11 mouse cellular contexts compared by ENCODE assay signal in genomic region chr4:35845140-35845539, GRCm38 (mm10).
DNase-seq lines count a peak whose midpoint lies in the region; ATAC-seq and TF ChIP-seq lines count a peak whose summit lies in the region.
"Had no signal": no experiment of that assay in that cellular context is flagged by ENCODE, and none has a peak within 500 bp of the region (broad histone marks: within the 10 kb centered on the region; RNA-seq: fewer than 3 reads in every experiment).

No protein-coding gene starts in this region.

- no peak overlapping the region for H3K4me3 ChIP-seq in embryonic facial prominence, embryonic 10.5 days
- peak overlapping the region; percentile 4; the same call in 1 of the 2 replicates for H3K4me3 ChIP-seq in hindbrain, embryonic 13.5 days
- no peak overlapping the region for H3K4me3 ChIP-seq in midbrain, embryonic 10.5 days
- no peak overlapping the region for H3K4me3 ChIP-seq in liver, embryonic 11.5 days (ENCODE audit: low read depth, low read length)

- peak overlapping the region; percentile 44 for H3K27ac ChIP-seq in embryonic facial prominence, embryonic 10.5 days (replicated peaks)
- H3K27ac ChIP-seq in hindbrain, embryonic 13.5 days, result peak overlapping the region; percentile 83
- H3K27ac ChIP-seq in midbrain, embryonic 10.5 days (replicated peaks), result peak overlapping the region; percentile 7; the same call in 1 of the 2 replicates
- H3K27ac ChIP-seq in liver, embryonic 11.5 days (ENCODE audit: low read depth, low read length), result no peak overlapping the region
- H3K27ac ChIP-seq: liver, embryonic 14.5 days had no signal

- TF ChIP-seq POLR2A in brain, embryonic 14.5 days (IDR thresholded peaks at IDR 0.05; ENCODE audit: borderline replicate concordance, extremely low read depth, insufficient read depth, insufficient read length, poor library complexity, severe bottlenecking), result no peak

- H3K4me1 ChIP-seq in embryonic facial prominence, embryonic 10.5 days, result peaks cover 8% of the 10 kb centered on the region
- peaks cover 13% of the 10 kb centered on the region; the same call in 1 of the 2 replicates for H3K4me1 ChIP-seq in hindbrain, embryonic 13.5 days (replicated peaks)
- H3K4me1 ChIP-seq in midbrain, embryonic 10.5 days, result peaks cover 11% of the 10 kb centered on the region
- no peaks in the 10 kb centered on the region for H3K4me1 ChIP-seq in liver, embryonic 11.5 days (replicated peaks; ENCODE audit: control insufficient read depth, insufficient read depth, low read length)

- 39% methylated on average over 7 of the region's 7 CpGs for WGBS in embryonic facial prominence, embryonic 10.5 days
- WGBS in hindbrain, embryonic 13.5 days, result 28% methylated on average over 7 of the region's 7 CpGs
- WGBS in midbrain, embryonic 10.5 days, result 66% methylated on average over 7 of the region's 7 CpGs
- WGBS in liver, embryonic 11.5 days, result 77% methylated on average over 7 of the region's 7 CpGs

- no peak for TF ChIP-seq CTCF in brain, embryonic 14.5 days (IDR thresholded peaks at IDR 0.05; ENCODE audit: borderline replicate concordance, extremely low read depth, insufficient read depth, insufficient read length)

- DNase-seq in brain, embryonic 14.5 days (ENCODE audit: low read depth), result peak; percentile 96
- peak; percentile 18 for DNase-seq in embryonic facial prominence, embryonic 10.5 days (ENCODE audit: low spot score)
- no peak for DNase-seq in midbrain, embryonic 10.5 days (ENCODE audit: low spot score)
- no peak for DNase-seq in gastrocnemius, adult 8-10 months (ENCODE audit: low spot score in 2 of 2)
- no peak for DNase-seq in natural killer cell, adult 2 months (ENCODE audit: low spot score in 2 of 2)
- no peak for DNase-seq in heart, postnatal 4 days
- DNase-seq in liver, embryonic 11.5 days (ENCODE audit: low spot score), result no peak
- DNase-seq: heart, postnatal 10 days; thymus, adult 18-20 months had no signal

- H3K9me3 ChIP-seq in embryonic facial prominence, embryonic 10.5 days, result no peaks in the 10 kb centered on the region
- no peaks in the 10 kb centered on the region for H3K9me3 ChIP-seq in hindbrain, embryonic 13.5 days
- H3K9me3 ChIP-seq in midbrain, embryonic 10.5 days (replicated peaks), result no peaks in the 10 kb centered on the region
- no peaks in the 10 kb centered on the region for H3K9me3 ChIP-seq in liver, embryonic 11.5 days (ENCODE audit: control insufficient read depth, low read length)

- peak overlapping the region; percentile 29 for H3K4me2 ChIP-seq in hindbrain, embryonic 13.5 days
- no peak overlapping the region for H3K4me2 ChIP-seq in liver, embryonic 11.5 days

- no peaks in the 10 kb centered on the region for H3K36me3 ChIP-seq in embryonic facial prominence, embryonic 10.5 days (replicated peaks)
- no peaks in the 10 kb centered on the region for H3K36me3 ChIP-seq in hindbrain, embryonic 13.5 days
- no peaks in the 10 kb centered on the region for H3K36me3 ChIP-seq in midbrain, embryonic 10.5 days
- H3K36me3 ChIP-seq in liver, embryonic 11.5 days (ENCODE audit: control insufficient read depth, insufficient read depth, low read length), result no peaks in the 10 kb centered on the region

- H3K9ac ChIP-seq in hindbrain, embryonic 13.5 days, result peak overlapping the region; percentile 26; the same call in 1 of the 2 replicates
- H3K9ac ChIP-seq in liver, embryonic 11.5 days (ENCODE audit: low read depth, low read length), result no peak overlapping the region
- H3K9ac ChIP-seq: liver, embryonic 14.5 days had no signal

- no peaks in the 10 kb centered on the region for H3K27me3 ChIP-seq in embryonic facial prominence, embryonic 10.5 days (replicated peaks; ENCODE audit: low read depth, poor library complexity, severe bottlenecking)
- H3K27me3 ChIP-seq in hindbrain, embryonic 13.5 days, result no peaks in the 10 kb centered on the region
- no peaks in the 10 kb centered on the region for H3K27me3 ChIP-seq in midbrain, embryonic 10.5 days (ENCODE audit: low read depth, poor library complexity, severe bottlenecking)
- no peaks in the 10 kb centered on the region for H3K27me3 ChIP-seq in liver, embryonic 11.5 days (replicated peaks; ENCODE audit: control insufficient read depth, insufficient read depth, low read length)

- ATAC-seq in hindbrain, embryonic 13.5 days (ENCODE audit: low FRiP score), result peak; percentile 95
- no peak for ATAC-seq in liver, embryonic 11.5 days (replicated peaks; ENCODE audit: low FRiP score)

Comparison
In these comparisons a context has a peak if more than half of its experiments do, and no peak if none do; other contexts are left out.
1. DNase-seq: peak in brain, embryonic 14.5 days (single experiment) and embryonic facial prominence, embryonic 10.5 days (single experiment); none in midbrain, embryonic 10.5 days (single experiment), gastrocnemius, adult 8-10 months (0 of 2), natural killer cell, adult 2 months (0 of 2), heart, postnatal 4 days (single experiment) and liver, embryonic 11.5 days (single experiment).